Mouse (Mus musculus) MEL (cell line): ENCODE measurements around the gene Fkbp2.

ENCODE experiments used
- CHD2 ChIP-seq: IDR thresholded peaks from 2 replicates; pipeline ENCODE4 v1.6.1; 2011; ENCODE audit warnings: low read length, improper control_type of control experiment
- CTCF ChIP-seq, 3 experiments: IDR thresholded peaks in 2 of 3; conservative IDR thresholded peaks in 1 of 3; 2 replicates each; pipeline ENCODE4 v1.5.1; 2011 to 2012; ENCODE audit warnings: low read length in 3 of 3, low read depth in 2 of 3, mild to moderate bottlenecking in 2 of 3, improper control_type of control experiment in 1 of 3, inconsistent platforms in 1 of 3, mixed read lengths in 1 of 3, moderate library complexity in 1 of 3; ENCODE audit not compliant: control insufficient read depth in 1 of 3, insufficient read depth in 1 of 3, poor library complexity in 1 of 3, severe bottlenecking in 1 of 3
- E2F4 ChIP-seq: IDR thresholded peaks from 2 replicates; pipeline ENCODE4 v1.6.1; 2011; ENCODE audit warnings: low read depth, low read length, improper control_type of control experiment, borderline replicate concordance
- EP300 ChIP-seq, 2 experiments: IDR thresholded peaks; 2 replicates each; pipeline ENCODE4 v1.6.1; 2011; ENCODE audit warnings: improper control_type of control experiment in 2 of 2, low read length in 2 of 2, low read depth in 1 of 2, mild to moderate bottlenecking in 1 of 2
- GABPA ChIP-seq: IDR thresholded peaks from 2 replicates; pipeline ENCODE4 v1.6.1; 2012; ENCODE audit warnings: low read depth, mild to moderate bottlenecking, inconsistent platforms, low read length, improper control_type of control experiment, moderate library complexity
- GATA1 ChIP-seq: IDR thresholded peaks from 2 replicates; pipeline ENCODE4 v1.6.1; 2011; ENCODE audit warnings: low read depth, low read length, improper control_type of control experiment
- HCFC1 ChIP-seq: IDR thresholded peaks from 2 replicates; pipeline ENCODE4 v1.6.1; 2012; ENCODE audit warnings: low read depth, mild to moderate bottlenecking, inconsistent platforms, low read length, improper control_type of control experiment, moderate library complexity
- MAX ChIP-seq: IDR thresholded peaks from 2 replicates; pipeline ENCODE4 v1.6.1; 2011; ENCODE audit warnings: low read length, improper control_type of control experiment
- MYC ChIP-seq: IDR thresholded peaks from 2 replicates; pipeline ENCODE4 v1.6.1; 2011; ENCODE audit warnings: low read depth, mild to moderate bottlenecking, low read length, improper control_type of control experiment, moderate library complexity
- NELFE ChIP-seq: IDR thresholded peaks from 2 replicates; pipeline ENCODE4 v1.6.1; 2011; ENCODE audit warnings: low read depth, low read length, improper control_type of control experiment
- POLR2A ChIP-seq, 2 experiments: IDR thresholded peaks; 2 replicates each; pipeline ENCODE4 v1.6.1; 2011 to 2012; ENCODE audit warnings: low read length in 2 of 2, mild to moderate bottlenecking in 2 of 2, control low read depth in 1 of 2, improper control_type of control experiment in 1 of 2, low read depth in 1 of 2, moderate library complexity in 1 of 2; ENCODE audit not compliant: control insufficient read depth in 1 of 2, insufficient read depth in 1 of 2, poor library complexity in 1 of 2
- USF1 ChIP-seq: IDR thresholded peaks from 2 replicates; pipeline ENCODE4 v1.6.1; 2014; ENCODE audit warnings: low read depth, mild to moderate bottlenecking, inconsistent platforms, low read length, improper control_type of control experiment, moderate library complexity

GRCm38 (mm10) chr19:6980381-6981093 is at the start of gene Fkbp2:
- no peak for TF ChIP-seq GABPA
- no peak for TF ChIP-seq CTCF (IDR thresholded peaks at IDR 0.05 in 2 of 3, conservative IDR thresholded peaks at IDR 0.05 in 1 of 3; ENCODE audit: control insufficient read depth in 1 of 3, insufficient read depth in 1 of 3, low read depth in 2 of 3, low read length in 3 of 3, poor library complexity in 1 of 3, severe bottlenecking in 1 of 3)
- TF ChIP-seq E2F4, result peak; percentile 61; the same call in 1 of the 2 replicates
- no peak; the same call in 1 of the 2 replicates for TF ChIP-seq USF1
- TF ChIP-seq POLR2A (IDR thresholded peaks at IDR 0.05; ENCODE audit: control insufficient read depth in 1 of 2, insufficient read depth in 1 of 2, low read depth in 1 of 2, low read length in 2 of 2, poor library complexity in 1 of 2), result peak; percentile 90 to 97
- no peak for TF ChIP-seq GATA1
- TF ChIP-seq MAX, result peak; percentile 65; the same call in 1 of the 2 replicates
- TF ChIP-seq NELFE, result peak; percentile 99
- TF ChIP-seq EP300 (IDR thresholded peaks at IDR 0.05; ENCODE audit: low read depth in 1 of 2, low read length in 2 of 2), result 0 out of 4 replicates have a peak, but pooled peaks of 1 of the 2 experiments have one; percentile 16
- peak; percentile 83 for TF ChIP-seq HCFC1
- peak; percentile 30; the same call in 1 of the 2 replicates for TF ChIP-seq CHD2
- TF ChIP-seq MYC, result peak; percentile 72
